Mouse (Mus musculus) intestine, postnatal 0 days (tissue): Measurements from ENCODE around the gene Olfr547. TPM values are rescaled to one million over a fixed set of nuclear protein-coding genes. Genes with fewer than 3 reads are reported as not detected.

Experiments used
- ATAC-seq: fragments of 200-750 bp; cut with Nextera tagmentation; 2 replicates; pipeline ENCODE4 v1.8.0; 2017; ENCODE audit warnings: mild to moderate bottlenecking, moderate TSS enrichment, moderate library complexity
- H3K27ac ChIP-seq: fragments of 300-500 bp; sonication (generic); 2 replicates; pipeline ENCODE4 v1.5.1; 2014; ENCODE audit warnings: mild to moderate bottlenecking, low read depth, low read length, moderate library complexity
- H3K27me3 ChIP-seq: fragments of 300-500 bp; sonication (generic); replicated peaks from 2 replicates; pipeline ENCODE4 v1.6.1; 2014; ENCODE audit warnings: low read length, mixed read lengths; ENCODE audit not compliant: control insufficient read depth, insufficient read depth
- H3K36me3 ChIP-seq: fragments of 300-500 bp; sonication (generic); 2 replicates; pipeline ENCODE4 v1.6.1; 2014; ENCODE audit warnings: mild to moderate bottlenecking, moderate library complexity; ENCODE audit not compliant: control insufficient read depth, insufficient read depth
- H3K4me1 ChIP-seq: fragments of 300-500 bp; sonication (generic); replicated peaks from 2 replicates; pipeline ENCODE4 v1.6.1; 2014; ENCODE audit warnings: antibody characterized with exemption, low read length, mixed read lengths; ENCODE audit not compliant: control insufficient read depth, insufficient read depth
- H3K4me2 ChIP-seq: fragments of 300-500 bp; sonication (generic); replicated peaks from 2 replicates; pipeline ENCODE4 v1.6.1; 2014; ENCODE audit warnings: low read depth, mild to moderate bottlenecking, moderate library complexity
- H3K4me3 ChIP-seq: fragments of 300-500 bp; sonication (generic); 2 replicates; pipeline ENCODE4 v1.5.1; 2014; ENCODE audit warnings: low read depth, low read length
- H3K9ac ChIP-seq: fragments of 300-500 bp; sonication (generic); 2 replicates; pipeline ENCODE4 v1.6.1; 2014; ENCODE audit warnings: mild to moderate bottlenecking, low read depth, low read length
- H3K9me3 ChIP-seq: fragments of 300-500 bp; sonication (generic); 2 replicates; pipeline ENCODE4 v1.6.1; 2016; ENCODE audit warnings: mixed run types; ENCODE audit not compliant: control insufficient read depth
- CTCF ChIP-seq: sonication (generic); IDR thresholded peaks from 2 replicates; pipeline ENCODE4 v1.5.1; 2016; ENCODE audit warnings: low read depth, mild to moderate bottlenecking, control low read depth, antibody characterized with exemption, moderate library complexity
- WGBS: fragments of 180-500 bp; shearing (Covaris S2); extraction: QIAGEN DNeasy Blood & Tissue Kit; methylation state at CpG from one replicate; pipeline ENCODE4 v1.1.7; 2014; 5-methylcytosine and 5-hydroxymethylcytosine counted together
- polyA plus RNA-seq: library from polyadenylated mRNA; unstranded; fragments of >200 nt; fragmentation: Nextera tagmentation; extraction: Ambion mirVana; gene quantifications from 2 replicates; pipeline ENCODE4 v1.2.1, GENCODE M21; 2015

Olfr547 gene
- polyA plus RNA-seq, 1 experiment from 2014 or later = not detected

- H3K27me3 ChIP-seq = peaks cover 2% of the 10 kb centered on the region; the same call in 1 of the 2 replicates
- 76% methylated on average over 4 of the region's 4 CpGs for WGBS
- no peak overlapping the region for H3K9ac ChIP-seq
- no peak for TF ChIP-seq CTCF
- no peaks in the 10 kb centered on the region for H3K9me3 ChIP-seq
- no peak for ATAC-seq
- no peaks in the 10 kb centered on the region for H3K4me1 ChIP-seq
- H3K4me3 ChIP-seq = no peak overlapping the region
- H3K36me3 ChIP-seq = no peaks in the 10 kb centered on the region
- H3K4me2 ChIP-seq = no peak overlapping the region
- H3K27ac ChIP-seq = no peak overlapping the region
Observed at GRCm38 (mm10) chr7:102514144-102514543, 20.4 kb upstream of the Olfr547 start.

DNA sequence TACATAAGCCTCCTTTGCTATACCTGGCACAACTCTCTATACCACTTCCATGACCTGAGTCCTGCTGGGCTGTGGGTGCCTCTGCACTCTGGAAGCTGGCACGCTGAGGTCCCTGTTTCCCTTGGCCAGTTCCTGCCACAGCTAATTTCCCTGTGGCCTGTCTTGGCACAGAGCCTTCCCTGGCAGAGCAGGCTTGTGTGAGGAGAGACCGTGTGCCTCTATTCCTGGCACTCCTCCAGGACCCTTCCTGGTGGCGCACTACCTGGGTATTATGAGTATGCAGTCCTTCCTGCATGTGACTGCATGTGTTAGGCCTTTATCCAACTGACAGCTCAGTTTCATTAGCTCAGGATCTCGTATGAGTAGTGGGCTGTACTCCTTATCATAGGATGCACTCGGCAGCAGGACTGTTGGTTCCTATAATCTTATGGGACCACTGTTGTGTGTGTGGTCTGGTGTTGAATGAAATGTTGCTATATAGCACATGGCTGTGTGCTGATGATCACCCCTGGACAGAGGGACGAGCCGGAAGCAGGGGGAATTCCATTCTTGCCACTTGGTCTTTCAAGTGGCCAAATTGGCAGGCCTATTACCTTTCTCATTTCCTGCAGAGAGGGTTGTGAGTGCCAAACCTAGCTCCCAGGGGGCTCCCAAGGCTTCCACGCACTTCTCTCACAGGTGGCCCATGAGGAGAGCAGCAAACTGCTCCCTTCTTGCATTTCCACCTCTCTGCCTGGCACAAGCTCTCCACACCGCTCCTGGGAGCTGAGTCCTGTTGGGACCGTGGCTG, 18.1 kb upstream of the Olfr547 start:
- no peak overlapping the region for H3K4me2 ChIP-seq
- H3K4me3 ChIP-seq = no peak overlapping the region
- H3K27me3 ChIP-seq = peaks cover 2% of the 10 kb centered on the region; the same call in 1 of the 2 replicates
- ATAC-seq = no peak
- H3K4me1 ChIP-seq = no peaks in the 10 kb centered on the region
- no peak overlapping the region for H3K9ac ChIP-seq
- no peak for TF ChIP-seq CTCF
- no peak overlapping the region for H3K27ac ChIP-seq
- no peaks in the 10 kb centered on the region for H3K9me3 ChIP-seq
- 79% methylated on average over 10 of the region's 10 CpGs for WGBS
- H3K36me3 ChIP-seq = no peaks in the 10 kb centered on the region

DNA sequence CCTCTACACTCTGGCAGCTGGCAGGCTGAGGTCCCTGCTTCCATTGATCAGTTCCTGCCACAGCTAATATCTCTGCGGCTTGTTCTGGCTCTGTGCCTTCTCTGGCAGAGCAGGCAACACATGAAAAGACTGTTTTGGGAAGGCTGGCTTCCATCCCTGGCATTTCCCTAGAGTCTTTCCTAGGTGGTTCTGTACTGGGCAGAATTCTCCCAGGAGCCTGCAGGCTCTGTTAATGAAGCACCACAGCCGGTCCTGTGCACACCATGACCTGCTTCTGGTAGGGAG, 17.6 kb upstream of the Olfr547 start:
- Histone ChIP-seq H3K4me3 (no peak overlapping the region), H3K27ac (no peak overlapping the region), H3K27me3 (peaks cover 2% of the 10 kb centered on the region; the same call in 1 of the 2 replicates), H3K9ac (no peak overlapping the region), H3K4me1 (no peaks in the 10 kb centered on the region), H3K4me2 (no peak overlapping the region), H3K36me3 (no peaks in the 10 kb centered on the region), H3K9me3 (no peaks in the 10 kb centered on the region)
- WGBS = 84% methylated on average over 2 of the region's 2 CpGs
- ATAC-seq = no peak
- no peak for TF ChIP-seq CTCF

DNA sequence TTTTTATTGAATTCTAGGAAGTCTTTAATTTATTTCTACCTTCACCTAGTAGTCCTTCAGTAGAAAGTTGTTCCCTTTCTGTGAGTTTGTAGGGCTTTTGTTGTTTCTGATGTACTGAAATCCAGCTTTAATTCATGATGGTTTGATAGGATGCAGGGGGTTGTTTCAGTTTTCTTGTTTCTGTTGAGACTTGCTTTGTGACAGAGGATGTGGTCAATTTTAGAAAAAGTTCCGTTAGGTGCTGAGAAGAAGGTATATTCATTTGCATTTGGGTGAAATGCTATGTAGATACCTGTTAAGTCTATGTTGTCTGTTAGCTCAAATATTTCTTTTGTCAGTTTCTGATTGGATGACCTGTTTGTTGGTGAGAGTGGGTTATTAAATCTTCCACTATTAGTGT, 5.5 kb upstream of the Olfr547 start:
- no peak overlapping the region for H3K27ac ChIP-seq
- no peak overlapping the region for H3K4me2 ChIP-seq
- H3K27me3 ChIP-seq = no peaks in the 10 kb centered on the region
- no peak for TF ChIP-seq CTCF
- WGBS = 86% methylated on average over 1 of the region's 1 CpGs
- H3K36me3 ChIP-seq = no peaks in the 10 kb centered on the region
- no peak overlapping the region for H3K4me3 ChIP-seq
- no peaks in the 10 kb centered on the region for H3K9me3 ChIP-seq
- no peak overlapping the region for H3K9ac ChIP-seq
- no peak for ATAC-seq
- no peaks in the 10 kb centered on the region for H3K4me1 ChIP-seq

DNA sequence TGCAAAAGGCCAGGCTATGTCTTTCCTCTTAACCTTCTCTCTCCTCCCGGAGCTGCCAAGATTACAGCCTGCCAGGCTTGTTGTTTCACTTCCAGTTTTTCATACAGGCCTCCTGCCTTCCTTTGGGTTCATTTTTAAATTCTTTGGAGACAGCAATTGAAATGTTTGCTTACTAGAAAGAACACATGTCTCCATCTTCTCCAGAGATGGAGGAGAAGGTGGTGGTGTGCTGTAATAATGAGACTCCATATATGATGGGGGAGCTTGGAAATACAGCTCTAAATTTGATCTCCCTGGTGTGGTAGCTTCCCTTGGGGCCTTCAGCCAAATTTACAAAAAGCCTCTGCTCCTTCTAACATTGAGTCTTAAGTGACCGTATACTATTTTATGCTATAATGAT, 6.0 kb downstream of the Olfr547 start, which contains the start of gene Olfr548-ps1:
Gene Olfr548-ps1, plus strand, starts transcription at position 301 of the 400 bp plus-strand sequence.
- Histone ChIP-seq H3K4me3 (no peak within 1 kb of the TSS), H3K9me3 (no peaks in the 10 kb centered on the region), H3K27ac (no peak within 1 kb of the TSS), H3K9ac (no peak within 1 kb of the TSS), H3K36me3 (no peaks in the 10 kb centered on the region), H3K27me3 (no peaks in the 10 kb centered on the region), H3K4me1 (no peaks in the 10 kb centered on the region), H3K4me2 (no peak within 1 kb of the TSS)
- ATAC-seq = no peak
- no peak for TF ChIP-seq CTCF
- 86% methylated on average over 2 of the region's 2 CpGs for WGBS

- Histone ChIP-seq H3K4me2 (no peak overlapping the region), H3K27me3 (no peaks in the 10 kb centered on the region), H3K9me3 (no peaks in the 10 kb centered on the region), H3K4me3 (no peak overlapping the region), H3K4me1 (no peaks in the 10 kb centered on the region), H3K27ac (no peak overlapping the region), H3K36me3 (no peaks in the 10 kb centered on the region), H3K9ac (no peak overlapping the region)
- TF ChIP-seq CTCF = no peak
- ATAC-seq = no peak
- WGBS = 55% methylated on average over 3 of the region's 3 CpGs
Observed at GRCm38 (mm10) chr7:102541251-102541650, 6.7 kb downstream of the Olfr547 start.
